ENCODE assay signal across 9 mouse cellular contexts in genomic region chr6:125577882-125578646, GRCm38 (mm10). TPM values are rescaled to one million over a fixed set of nuclear protein-coding genes. Genes with fewer than 3 reads are reported as not detected.
DNase-seq lines count a peak whose midpoint lies in the region; ATAC-seq and TF ChIP-seq lines count a peak whose summit lies in the region.
"Had no signal": no experiment of that assay in that cellular context is flagged by ENCODE, and none has a peak within 500 bp of the region (broad histone marks: within the 10 kb centered on the region; RNA-seq: fewer than 3 reads in every experiment).

No protein-coding gene starts in this region.

- H3K4me1 ChIP-seq in stomach, postnatal 0 days (replicated peaks; ENCODE audit: control insufficient read depth, insufficient read depth), result peaks cover 3% of the 10 kb centered on the region

- 42% methylated on average over 11 of the region's 11 CpGs for WGBS in stomach, postnatal 0 days

- peak; percentile 15; the same call in 1 of the 2 replicates for ATAC-seq in stomach, postnatal 0 days (ENCODE audit: low FRiP score, low TSS enrichment)

- peak overlapping the region; percentile 80 for H3K27ac ChIP-seq in stomach, postnatal 0 days (replicated peaks)

- TF ChIP-seq CTCF in stomach, postnatal 0 days (IDR thresholded peaks at IDR 0.05; ENCODE audit: low read depth), result no peak

- H3K4me3 ChIP-seq in stomach, postnatal 0 days (ENCODE audit: low read depth, low read length), result no peak overlapping the region

- no peak overlapping the region for H3K9ac ChIP-seq in stomach, postnatal 0 days (ENCODE audit: low read length)

- DNase-seq in right cerebral cortex, postnatal 10 days (ENCODE audit: low spot score in 2 of 2), result peak; percentile 45 to 53
- no peak for DNase-seq in right cerebral cortex, postnatal 36 days (ENCODE audit: low spot score in 2 of 2)
- peak; percentile 83 for DNase-seq in cerebellum, postnatal 36 days
- DNase-seq in heart, postnatal 4 days, result peak; percentile 45
- DNase-seq in stomach, postnatal 0 days (ENCODE audit: low spot score), result no peak
- DNase-seq in urinary bladder, postnatal 10 days (ENCODE audit: low spot score), result no peak
- DNase-seq in urinary bladder, postnatal 25 days (ENCODE audit: low spot score), result no peak
- no peak for DNase-seq in kidney, adult 11 months

- no peaks in the 10 kb centered on the region for H3K9me3 ChIP-seq in stomach, postnatal 0 days (ENCODE audit: control insufficient read depth, low read length)

- no peak overlapping the region for H3K4me2 ChIP-seq in stomach, postnatal 0 days (replicated peaks; ENCODE audit: low read depth)
- H3K4me2 ChIP-seq: liver, embryonic 11.5 days had no signal

- H3K36me3 ChIP-seq in stomach, postnatal 0 days (ENCODE audit: control insufficient read depth, insufficient read depth, low read length), result no peaks in the 10 kb centered on the region

- no peak for TF ChIP-seq EP300 in stomach, postnatal 0 days (optimal IDR thresholded peaks at IDR 0.05)

- no peaks in the 10 kb centered on the region for H3K27me3 ChIP-seq in stomach, postnatal 0 days (ENCODE audit: control insufficient read depth, insufficient read depth, low read length)

RNA-seq across cellular contexts. Expression of gene Vwf, which starts 31.5 kb away (rescaled TPM):
- total RNA-seq in heart, postnatal 4 days (2021), result 10 to 100 TPM; 86.0 to 87.2 TPM
- polyA plus RNA-seq in stomach, postnatal 0 days (2015; fragmentation: Nextera tagmentation; extraction: Ambion mirVana), result 7.8 and 9.5 TPM in 2 replicates

Comparison
In these comparisons a context has a peak if more than half of its experiments do, and no peak if none do; other contexts are left out.
1. DNase-seq: peak in right cerebral cortex, postnatal 10 days (2 of 2), cerebellum, postnatal 36 days (2 of 2) and heart, postnatal 4 days (single experiment); none in right cerebral cortex, postnatal 36 days (0 of 2), stomach, postnatal 0 days (single experiment), urinary bladder, postnatal 10 days (single experiment), urinary bladder, postnatal 25 days (single experiment) and kidney, adult 11 months (single experiment).